Mouse (Mus musculus) T-helper 1 cell (primary cell): ENCODE measurements around the gene Zfr2.

ENCODE experiments used
- in situ Hi-C: fragments of 300-600 bp; cut with MboI, MseI; formaldehyde crosslinking; loops from one replicate; pipeline ENCODE4 v1.15.1; 2025; ENCODE audit warnings: high pct_unique_total_duplicates

Zfr2 gene

GRCm38 (mm10) chr10:81284189-81284588 lies 51.2 kb downstream of the Zfr2 start:
- in situ Hi-C loops: no loop called here

GRCm38 (mm10) chr10:81284719-81285118 lies 51.8 kb downstream of the Zfr2 start:
- in situ Hi-C loops: no loop called here

- in situ Hi-C loops: no loop called here
Observed at GRCm38 (mm10) chr10:81285694-81286450, 52.9 kb downstream of the Zfr2 start.

- in situ Hi-C loops: no loop called here
Observed at GRCm38 (mm10) chr10:81286586-81286985, 53.6 kb downstream of the Zfr2 start.

- in situ Hi-C loops: no loop called here
Observed at GRCm38 (mm10) chr10:81287513-81288157, 54.7 kb downstream of the Zfr2 start.

GRCm38 (mm10) chr10:81288601-81289000 lies 55.6 kb downstream of the Zfr2 start:
- in situ Hi-C loops: no loop called here

- in situ Hi-C loops: no loop called here
Observed at GRCm38 (mm10) chr10:81289278-81289677, 56.3 kb downstream of the Zfr2 start.

GRCm38 (mm10) chr10:81289811-81290210 lies 56.9 kb downstream of the Zfr2 start:
- in situ Hi-C loops: no loop called here

- in situ Hi-C loops: no loop called here
Observed at GRCm38 (mm10) chr10:81290698-81291460, 57.9 kb downstream of the Zfr2 start.

- in situ Hi-C loops: no loop called here
Observed at GRCm38 (mm10) chr10:81291511-81292104, 58.7 kb downstream of the Zfr2 start, which contains the start of gene Tjp3. Tjp3 (minus strand) TSS chr10:81291581.

- in situ Hi-C loops: no loop called here
Observed at GRCm38 (mm10) chr10:81292554-81293333, 59.8 kb downstream of the Zfr2 start, which contains the start of gene Pip5k1c. Pip5k1c (plus strand) TSS chr10:81292963.

GRCm38 (mm10) chr10:81293334-81294030 lies 60.5 kb downstream of the Zfr2 start:
- in situ Hi-C loops: no loop called here

GRCm38 (mm10) chr10:81294442-81294841 lies 61.5 kb downstream of the Zfr2 start:
- in situ Hi-C loops: no loop called here

GRCm38 (mm10) chr10:81295185-81295584 lies 62.2 kb downstream of the Zfr2 start:
- in situ Hi-C loops: no loop called here

GRCm38 (mm10) chr10:81297246-81297645 lies 64.3 kb downstream of the Zfr2 start:
- in situ Hi-C loops: no loop called here

- in situ Hi-C loops: no loop called here
Observed at GRCm38 (mm10) chr10:81297845-81298244, 64.9 kb downstream of the Zfr2 start.

- in situ Hi-C loops: no loop called here
Observed at GRCm38 (mm10) chr10:81298369-81299100, 65.6 kb downstream of the Zfr2 start.

- in situ Hi-C loops: no loop called here
Observed at GRCm38 (mm10) chr10:81299585-81300351, 66.8 kb downstream of the Zfr2 start.

- in situ Hi-C loops: no loop called here
Observed at GRCm38 (mm10) chr10:81300352-81300907, 67.5 kb downstream of the Zfr2 start.
